Mouse (Mus musculus) left cerebral cortex, postnatal 14 days (tissue): ENCODE measurements around the gene Polr2i. TPM values are rescaled to one million over a fixed set of nuclear protein-coding genes. Genes with fewer than 3 reads are reported as not detected.
A peak's percentile ranks its signal among the peaks of the same experiment; 100 is the strongest.
"Not testable (repeated sequence)": the region's sequence is repeated elsewhere in the genome, so short reads cannot be mapped to it uniquely, and the experiment has no call there.

ENCODE experiments used
- DNase-seq, 2 experiments: peaks; one replicate each; pipeline ENCODE4 v3.0.0; 2021 to 2022; ENCODE audit warnings: low spot score in 2 of 2, mixed read lengths in 1 of 2
- intact Hi-C: fragments of 180-260 bp; cut with DNase I; formaldehyde crosslinking; loops from one replicate; pipeline ENCODE4 v1.15.1; 2025
- total RNA-seq, 2 experiments: library from RNA; stranded (reverse); gene quantifications; 2 replicates each; pipeline ENCODE4 v1.2.3; 2021

Polr2i gene
- total RNA-seq, 2 experiments from 2014 or later, result 55.8 to 59.8 TPM

GRCm38 (mm10) chr7:30200661-30201060 is 31.1 kb upstream of the Polr2i start:
- DNase-seq, intact Hi-C loops: not testable (repeated sequence)

- DNase-seq, result no peak
- intact Hi-C loops, result no loop called here
These were observed 28.7 kb upstream of the Polr2i start for GRCm38 (mm10) chr7:30202895-30203690.

- intact Hi-C loops, result no loop called here
- DNase-seq, result no peak
These were observed 27.4 kb upstream of the Polr2i start for GRCm38 (mm10) chr7:30204380-30204779.

GRCm38 (mm10) chr7:30205383-30205782 is 26.4 kb upstream of the Polr2i start:
- intact Hi-C loops, result no loop called here
- peak; percentile 49 to 70 for DNase-seq

- intact Hi-C loops, DNase-seq: not testable (repeated sequence)
These were observed 25.4 kb upstream of the Polr2i start for GRCm38 (mm10) chr7:30206364-30206763.

- intact Hi-C loops, result no loop called here
- no peak for DNase-seq
These were observed 20.7 kb upstream of the Polr2i start for GRCm38 (mm10) chr7:30211025-30211424.

- intact Hi-C loops, result no loop called here
- no peak for DNase-seq
These were observed 17.9 kb upstream of the Polr2i start for GRCm38 (mm10) chr7:30213881-30214280.

GRCm38 (mm10) chr7:30215875-30216274 is 15.9 kb upstream of the Polr2i start:
- no peak for DNase-seq
- intact Hi-C loops, result loop anchor here (5.0 kb wide), 1 partner anchor 34 kb away; the partner anchor contains the start of gene Cox7a1

- intact Hi-C loops, result loop anchor here (5.0 kb wide), 1 partner anchor 34 kb away; the partner anchor contains the start of gene Cox7a1
- DNase-seq, result peak; percentile 72 to 75
These were observed 15.0 kb upstream of the Polr2i start for GRCm38 (mm10) chr7:30216723-30217151.

GRCm38 (mm10) chr7:30217277-30217676 is 14.5 kb upstream of the Polr2i start:
- DNase-seq, result no peak
- intact Hi-C loops, result loop anchor here (5.0 kb wide), 1 partner anchor 35 kb away; the partner anchor contains the start of gene Cox7a1

- intact Hi-C loops, result loop anchor here (5.0 kb wide), 1 partner anchor 37 kb away; the partner anchor contains the start of gene Cox7a1
- peak; percentile 38 to 46 for DNase-seq
These were observed 12.3 kb upstream of the Polr2i start for GRCm38 (mm10) chr7:30219293-30220007.

GRCm38 (mm10) chr7:30220008-30220356 is 11.8 kb upstream of the Polr2i start:
- DNase-seq, result no peak
- intact Hi-C loops, result no loop called here

- no peak for DNase-seq
- intact Hi-C loops, result no loop called here
These were observed 10.3 kb upstream of the Polr2i start for GRCm38 (mm10) chr7:30221433-30221832.

GRCm38 (mm10) chr7:30222205-30222604 is 9.5 kb upstream of the Polr2i start:
- intact Hi-C loops, result no loop called here
- no peak for DNase-seq

GRCm38 (mm10) chr7:30224206-30224605 is 7.5 kb upstream of the Polr2i start:
- DNase-seq, result no peak
- intact Hi-C loops, result no loop called here

- no peak for DNase-seq
These were observed 450 bp upstream of the Polr2i start for GRCm38 (mm10) chr7:30231328-30231668.

GRCm38 (mm10) chr7:30232631-30233148 is 942 bp downstream of the Polr2i start:
- peak; percentile 57 to 81 for DNase-seq

More at GRCm38 (mm10) chr7:30231328-30231668, 450 bp upstream of the Polr2i start:
- intact Hi-C loops, result loop anchor here (5.0 kb wide), 1 partner anchor 61 kb away; the partner anchor contains the start of gene Clip3

GRCm38 (mm10) chr7:30233387-30233786 is 1.6 kb downstream of the Polr2i start:
- intact Hi-C loops, result loop anchor here (5.0 kb wide), 1 partner anchor 59 kb away; the partner anchor contains the start of gene Clip3
- DNase-seq, result no peak

More at GRCm38 (mm10) chr7:30232631-30233148, 942 bp downstream of the Polr2i start:
- intact Hi-C loops, result loop anchor here (5.0 kb wide), 1 partner anchor 60 kb away; the partner anchor contains the start of gene Clip3

GRCm38 (mm10) chr7:30234276-30234858 is 2.6 kb downstream of the Polr2i start:
- intact Hi-C loops, result loop anchor here (5.0 kb wide), 1 partner anchor 58 kb away; the partner anchor contains the start of gene Clip3
- DNase-seq, result no peak
